Mouse (Mus musculus) adrenal gland (tissue): Measurements from ENCODE around the gene Gm20489.

Experiments
- intact Hi-C: fragments of 180-260 bp; cut with DNase I; formaldehyde crosslinking; loops from one replicate; pipeline ENCODE4 v1.15.1; 2025

The Gm20489 gene

GRCm38 (mm10) chrX:101263892-101264291, 4.9 kb downstream of the Gm20489 start, which contains the start of gene Gm614:
Gm614 (minus strand) TSS chrX:101263992.
- intact Hi-C loops, result no loop called here

GRCm38 (mm10) chrX:101260441-101261325, 8.1 kb downstream of the Gm20489 start:
- intact Hi-C loops, result no loop called here

- intact Hi-C loops, result no loop called here
Measured at GRCm38 (mm10) chrX:101256603-101257002, 12.2 kb downstream of the Gm20489 start.

- intact Hi-C loops, result no loop called here
Measured at GRCm38 (mm10) chrX:101254740-101255139, 14.1 kb downstream of the Gm20489 start.

- intact Hi-C loops, result no loop called here
Measured at GRCm38 (mm10) chrX:101253952-101254729, 14.7 kb downstream of the Gm20489 start, which contains the start of gene Foxo4. Foxo4 (plus strand) TSS chrX:101254528.

GRCm38 (mm10) chrX:101245011-101245410, 23.8 kb downstream of the Gm20489 start:
- intact Hi-C loops, result no loop called here

GRCm38 (mm10) chrX:101222796-101223162, 46.0 kb downstream of the Gm20489 start:
- intact Hi-C loops, result no loop called here

GRCm38 (mm10) chrX:101221834-101222795, 46.7 kb downstream of the Gm20489 start, which contains the start of gene Snx12:
Snx12 (minus strand) TSS chrX:101222563.
- intact Hi-C loops, result no loop called here
